Mouse (Mus musculus) embryo, embryonic 10 days (tissue): Measurements from ENCODE around the gene Kctd17.

Source experiments
- DNase-seq: peaks from one replicate; pipeline ENCODE4 v3.0.0-alpha.2; 2015; ENCODE audit warnings: low spot score

Gene Kctd17

DNA sequence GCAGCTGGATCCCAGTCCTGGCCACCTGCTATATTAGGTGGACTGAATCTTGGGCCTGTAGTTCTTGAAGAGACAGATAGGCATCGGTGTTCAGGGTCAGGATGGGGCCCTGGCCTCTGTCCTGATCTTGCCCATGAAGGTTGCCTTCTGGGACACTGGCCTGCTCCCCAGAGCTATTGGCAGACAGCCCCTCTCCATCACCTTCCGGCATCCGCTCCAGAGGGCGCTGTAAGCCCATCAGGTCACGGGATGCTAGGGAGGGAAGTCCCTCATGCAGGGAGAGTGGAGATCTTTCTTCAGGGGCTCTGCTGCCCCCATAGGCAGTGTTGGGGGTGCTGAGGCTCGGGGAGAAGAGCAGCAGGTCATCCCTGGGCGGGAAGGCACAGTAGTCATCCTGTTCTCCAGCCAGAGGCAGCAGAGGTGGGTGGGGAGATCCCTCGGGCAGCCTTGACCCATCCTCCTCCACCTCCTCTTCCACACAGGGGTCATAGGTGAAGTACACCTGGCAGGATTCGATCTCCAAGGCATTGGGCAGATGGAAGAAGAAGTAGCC is 53.2 kb downstream of the Kctd17 start:
- DNase-seq = peak; percentile 13

DNA sequence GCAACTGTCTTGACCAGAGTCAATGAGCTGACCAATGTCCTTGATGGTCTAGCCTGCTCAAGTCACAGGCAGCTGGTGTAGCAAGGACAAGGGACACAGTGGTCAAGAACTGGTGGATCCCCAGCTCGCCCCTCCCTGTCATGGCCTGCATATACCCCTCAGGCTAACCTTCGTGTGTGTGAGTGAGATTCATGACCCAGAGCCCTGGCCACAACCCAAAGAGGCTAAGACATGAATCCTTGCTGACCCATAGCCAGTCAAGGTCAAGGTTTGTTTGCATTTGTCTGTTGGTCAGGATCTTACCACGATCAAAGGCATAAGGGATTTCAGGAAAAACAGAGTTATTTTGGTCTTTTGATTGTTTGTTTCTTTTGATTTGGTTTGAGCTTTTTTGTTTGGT is 54.2 kb downstream of the Kctd17 start:
- DNase-seq = no peak

DNA sequence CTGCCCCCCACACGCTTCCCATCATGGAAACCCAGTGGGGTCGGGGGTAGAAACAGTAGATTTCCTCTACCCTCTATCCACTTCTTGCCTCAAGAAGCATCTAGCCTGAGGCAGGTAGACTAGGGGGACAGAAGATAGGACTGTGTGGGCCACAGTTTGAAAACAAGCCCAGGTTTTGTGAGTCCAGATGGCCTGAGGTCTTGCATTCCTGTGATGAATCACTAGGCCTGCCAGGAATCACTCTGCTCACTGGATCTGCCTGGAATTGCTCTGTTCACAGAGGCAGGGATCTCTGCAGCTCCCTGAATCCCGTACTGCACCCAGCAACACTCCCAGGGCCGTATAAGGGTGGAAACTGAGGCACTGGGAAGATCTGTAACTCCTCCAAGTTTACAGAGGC is 54.9 kb downstream of the Kctd17 start:
- DNase-seq = no peak

DNA sequence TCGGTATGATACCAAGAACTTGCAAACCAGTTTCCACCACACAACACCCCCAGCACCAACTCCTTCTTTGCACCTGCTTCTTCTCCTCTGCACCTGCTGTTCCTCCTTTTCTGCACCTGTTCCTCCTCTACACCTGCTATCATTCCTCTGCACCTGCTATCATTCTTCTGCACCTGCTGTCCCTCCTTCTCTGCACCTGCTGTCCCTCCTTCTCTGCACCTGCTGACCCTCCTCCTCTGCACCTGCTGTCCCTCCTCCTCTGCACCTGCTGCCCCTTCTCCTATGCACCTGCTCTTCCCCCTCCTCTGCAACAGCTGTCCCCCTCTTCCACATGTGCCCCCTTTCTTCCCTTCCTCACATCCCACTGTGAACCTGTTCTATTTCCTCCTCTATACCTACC is 58.2 kb downstream of the Kctd17 start:
- DNase-seq = no peak

DNA sequence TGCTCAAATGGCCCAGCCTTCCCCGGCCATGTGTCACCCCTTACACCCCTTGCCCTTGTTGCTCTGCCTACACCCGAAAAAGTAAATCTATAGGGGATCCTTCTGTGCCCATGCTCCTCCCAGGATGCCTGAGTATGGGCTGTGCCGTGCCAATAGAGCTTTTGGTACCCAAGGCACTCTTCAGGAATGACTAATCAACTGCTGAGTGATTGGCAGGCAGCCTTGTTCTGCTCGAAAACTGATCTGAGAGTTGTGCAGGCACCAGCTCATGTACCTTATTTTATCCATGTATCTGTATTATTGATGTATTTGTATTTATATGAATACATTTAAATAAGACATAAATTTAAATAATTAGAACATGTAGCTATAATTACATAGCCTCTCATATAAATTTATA is 58.7 kb downstream of the Kctd17 start:
- no peak for DNase-seq
